Mouse (Mus musculus): ENCODE measurements around the gene Colgalt2.
A peak's percentile ranks its signal among the peaks of the same experiment; 100 is the strongest.

Gene Colgalt2

GRCm38 (mm10) chr1:152476126-152476525 lies 76.5 kb downstream of the Colgalt2 start:
- no peak for DNase-seq (ENCODE audit: low read depth, low spot score)

GRCm38 (mm10) chr1:152490842-152491241 lies 91.2 kb downstream of the Colgalt2 start:
- DNase-seq (ENCODE audit: low read depth, low spot score): no peak

- no peak for DNase-seq (ENCODE audit: low read depth, low spot score)
Observed at GRCm38 (mm10) chr1:152492258-152492657, 92.6 kb downstream of the Colgalt2 start.

GRCm38 (mm10) chr1:152496831-152497230 lies 97.2 kb downstream of the Colgalt2 start:
- peak; percentile 28 for DNase-seq (ENCODE audit: low read depth, low spot score)

GRCm38 (mm10) chr1:152497581-152497980 lies 98.0 kb downstream of the Colgalt2 start:
- no peak for DNase-seq (ENCODE audit: low read depth, low spot score)

- DNase-seq (ENCODE audit: low read depth, low spot score): no peak
Observed at GRCm38 (mm10) chr1:152499802-152500201, 100.2 kb downstream of the Colgalt2 start.

- no peak for DNase-seq (ENCODE audit: low read depth, low spot score)
Observed at GRCm38 (mm10) chr1:152506175-152506574, 106.5 kb downstream of the Colgalt2 start.

GRCm38 (mm10) chr1:152506726-152507125 lies 107.1 kb downstream of the Colgalt2 start:
- no peak for DNase-seq (ENCODE audit: low read depth, low spot score)

GRCm38 (mm10) chr1:152508481-152509220 lies 109.0 kb downstream of the Colgalt2 start:
- no peak for DNase-seq (ENCODE audit: low read depth, low spot score)

GRCm38 (mm10) chr1:152511237-152511636 lies 111.6 kb downstream of the Colgalt2 start:
- peak; percentile 75 for DNase-seq (ENCODE audit: low read depth, low spot score)

GRCm38 (mm10) chr1:152514256-152514655 lies 114.6 kb downstream of the Colgalt2 start:
- DNase-seq (ENCODE audit: low read depth, low spot score): peak; percentile 71

GRCm38 (mm10) chr1:152517057-152517570 lies 117.5 kb downstream of the Colgalt2 start:
- DNase-seq (ENCODE audit: low read depth, low spot score): no peak

- DNase-seq (ENCODE audit: low read depth, low spot score): no peak
Observed at GRCm38 (mm10) chr1:152518971-152519370, 119.3 kb downstream of the Colgalt2 start.

- peak; percentile 75 for DNase-seq (ENCODE audit: low read depth, low spot score)
Observed at GRCm38 (mm10) chr1:152520798-152521575, 121.4 kb downstream of the Colgalt2 start.

- no peak for DNase-seq (ENCODE audit: low read depth, low spot score)
Observed at GRCm38 (mm10) chr1:152522226-152522625, 122.6 kb downstream of the Colgalt2 start.

- DNase-seq (ENCODE audit: low read depth, low spot score): no peak
Observed at GRCm38 (mm10) chr1:152523292-152523691, 123.7 kb downstream of the Colgalt2 start.

- DNase-seq (ENCODE audit: low read depth, low spot score): peak; percentile 20
Observed at GRCm38 (mm10) chr1:152524098-152524892, 124.7 kb downstream of the Colgalt2 start.

- DNase-seq (ENCODE audit: low read depth, low spot score): peak; percentile 95
Observed at GRCm38 (mm10) chr1:152524987-152525648, 125.5 kb downstream of the Colgalt2 start.

- DNase-seq (ENCODE audit: low read depth, low spot score): no peak
Observed at GRCm38 (mm10) chr1:152526154-152526553, 126.5 kb downstream of the Colgalt2 start.

- no peak for DNase-seq (ENCODE audit: low read depth, low spot score)
Observed at GRCm38 (mm10) chr1:152528214-152528613, 128.6 kb downstream of the Colgalt2 start.

GRCm38 (mm10) chr1:152528778-152529177 lies 129.1 kb downstream of the Colgalt2 start:
- no peak for DNase-seq (ENCODE audit: low read depth, low spot score)

All from 3T3-L1 (cell line).